9 mouse cellular contexts compared by ENCODE assay signal in the genomic region with DNA sequence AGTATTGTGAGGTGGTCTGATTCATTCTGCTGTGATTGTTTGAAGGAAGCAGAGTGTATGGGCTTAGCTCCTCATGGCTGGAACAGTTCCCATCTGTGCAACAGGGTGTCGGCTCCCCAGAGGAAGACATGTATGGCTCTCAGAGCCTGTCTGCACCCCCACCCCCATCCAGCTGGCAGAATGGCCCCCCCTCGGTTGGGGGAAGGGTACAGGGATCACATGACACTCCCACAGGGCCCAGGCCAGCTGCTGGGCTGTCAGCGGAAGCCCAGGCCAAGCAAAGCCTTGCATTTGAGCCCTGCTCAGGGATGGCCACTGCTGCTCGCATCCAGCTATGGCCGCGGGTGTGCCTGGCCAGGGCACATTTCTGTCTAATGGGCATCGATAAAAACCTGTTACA. TPM values are rescaled to one million over a fixed set of nuclear protein-coding genes. Genes with fewer than 3 reads are reported as not detected.
DNase-seq lines count a peak whose midpoint lies in the region; ATAC-seq and TF ChIP-seq lines count a peak whose summit lies in the region.
"Had no signal": no experiment of that assay in that cellular context is flagged by ENCODE, and none has a peak within 500 bp of the region (broad histone marks: within the 10 kb centered on the region; RNA-seq: fewer than 3 reads in every experiment).

No protein-coding gene starts in this region.

- peak overlapping the region; percentile 4 for H3K9ac ChIP-seq in hindbrain, embryonic 12.5 days
- H3K9ac ChIP-seq in midbrain, postnatal 0 days (replicated peaks; ENCODE audit: low read length, poor library complexity, severe bottlenecking) = peak overlapping the region; percentile 1; the same call in 1 of the 2 replicates
- peak overlapping the region; percentile 43 for H3K9ac ChIP-seq in stomach, postnatal 0 days (ENCODE audit: low read length)

- H3K4me3 ChIP-seq in hindbrain, embryonic 12.5 days = no peak overlapping the region
- no peak overlapping the region for H3K4me3 ChIP-seq in midbrain, postnatal 0 days (ENCODE audit: low read depth, low read length)
- no peak overlapping the region for H3K4me3 ChIP-seq in stomach, postnatal 0 days (ENCODE audit: low read depth, low read length)

- TF ChIP-seq EP300 in stomach, postnatal 0 days (optimal IDR thresholded peaks at IDR 0.05) = no peak

- H3K9me3 ChIP-seq in hindbrain, embryonic 12.5 days (replicated peaks) = no peaks in the 10 kb centered on the region
- no peaks in the 10 kb centered on the region for H3K9me3 ChIP-seq in midbrain, postnatal 0 days (ENCODE audit: low read length)
- H3K9me3 ChIP-seq in stomach, postnatal 0 days (ENCODE audit: control insufficient read depth, low read length) = no peaks in the 10 kb centered on the region

- intact Hi-C loops in left cerebral cortex, postnatal 36 days (cut with DNase I) = no loop called here

- ATAC-seq in hindbrain, embryonic 12.5 days (ENCODE audit: low FRiP score) = peak; percentile 74
- ATAC-seq in midbrain, postnatal 0 days (ENCODE audit: low FRiP score) = peak; percentile 53; the same call in 1 of the 2 replicates
- ATAC-seq in stomach, postnatal 0 days (ENCODE audit: low FRiP score, low TSS enrichment) = peak; percentile 24; the same call in 1 of the 2 replicates

- DNase-seq in layer of hippocampus, adult 11-12 months (ENCODE audit: low spot score) = peak; percentile 86
- DNase-seq in layer of hippocampus, adult 9-10 months (ENCODE audit: low spot score) = no peak
- peak; percentile 77 for DNase-seq in cerebellum, adult 9-11 months
- DNase-seq in gastrocnemius, adult 18-20 months (ENCODE audit: low spot score) = peak; percentile 86
- DNase-seq in left cerebral cortex, postnatal 36 days (ENCODE audit: low spot score in 2 of 2) = peak; percentile 64 to 67
- peak; percentile 81 for DNase-seq in midbrain, postnatal 0 days (ENCODE audit: low spot score)
- DNase-seq in stomach, postnatal 0 days (ENCODE audit: low spot score) = peak; percentile 63

- TF ChIP-seq CTCF in midbrain, postnatal 0 days (IDR thresholded peaks at IDR 0.05) = no peak
- TF ChIP-seq CTCF in stomach, postnatal 0 days (IDR thresholded peaks at IDR 0.05; ENCODE audit: low read depth) = no peak

- no peaks in the 10 kb centered on the region for H3K27me3 ChIP-seq in hindbrain, embryonic 12.5 days
- H3K27me3 ChIP-seq in midbrain, postnatal 0 days (ENCODE audit: insufficient read depth, low read length) = no peaks in the 10 kb centered on the region
- H3K27me3 ChIP-seq in stomach, postnatal 0 days (ENCODE audit: control insufficient read depth, insufficient read depth, low read length) = no peaks in the 10 kb centered on the region

- 0 out of 2 replicates have a peak overlapping the region, but pooled peaks have one; percentile 12 for H3K4me2 ChIP-seq in hindbrain, embryonic 12.5 days (replicated peaks)
- H3K4me2 ChIP-seq in midbrain, postnatal 0 days (ENCODE audit: low read depth, low read length, poor library complexity, severe bottlenecking) = no peak overlapping the region
- peak overlapping the region; percentile 5; the same call in 1 of the 2 replicates for H3K4me2 ChIP-seq in stomach, postnatal 0 days (replicated peaks; ENCODE audit: low read depth)

- peaks cover 34% of the 10 kb centered on the region for H3K36me3 ChIP-seq in hindbrain, embryonic 12.5 days
- peaks cover 25% of the 10 kb centered on the region for H3K36me3 ChIP-seq in midbrain, postnatal 0 days (ENCODE audit: insufficient read depth, low read length)
- H3K36me3 ChIP-seq in stomach, postnatal 0 days (ENCODE audit: control insufficient read depth, insufficient read depth, low read length) = peaks cover 11% of the 10 kb centered on the region

- H3K27ac ChIP-seq in hindbrain, embryonic 12.5 days = peak overlapping the region; percentile 85
- peak overlapping the region; percentile 55 for H3K27ac ChIP-seq in midbrain, postnatal 0 days (ENCODE audit: low read depth, low read length)
- H3K27ac ChIP-seq in stomach, postnatal 0 days (replicated peaks) = peak overlapping the region; percentile 69

- peaks cover 67% of the 10 kb centered on the region for H3K4me1 ChIP-seq in hindbrain, embryonic 12.5 days
- H3K4me1 ChIP-seq in midbrain, postnatal 0 days (ENCODE audit: insufficient read depth, low read length) = peaks cover 44% of the 10 kb centered on the region
- H3K4me1 ChIP-seq in stomach, postnatal 0 days (replicated peaks; ENCODE audit: control insufficient read depth, insufficient read depth) = peaks cover 19% of the 10 kb centered on the region

- 34% methylated on average over 7 of the region's 7 CpGs for WGBS in hindbrain, embryonic 12.5 days
- 24% methylated on average over 7 of the region's 7 CpGs for WGBS in midbrain, postnatal 0 days
- 40% methylated on average over 7 of the region's 7 CpGs for WGBS in stomach, postnatal 0 days

RNA-seq across cellular contexts. Expression of a gene that starts 24.0 kb away (rescaled TPM):
- total RNA-seq in gastrocnemius, adult 18-20 months (2021) = under 1 TPM in 1 of 2 experiments, not detected in 1; 0.16 TPM
- not detected in 2 replicates for polyA plus RNA-seq in hindbrain, embryonic 12.5 days (2016; fragmentation: Nextera tagmentation; extraction: Ambion mirVana)
- total RNA-seq in left cerebral cortex, postnatal 36 days (2021) = not detected
- total RNA-seq in midbrain, postnatal 0 days (2014; rRNA removed) = not detected in 2 replicates
- polyA plus RNA-seq in midbrain, postnatal 0 days (2015; fragmentation: Nextera tagmentation; extraction: Ambion mirVana) = not detected in 2 replicates
- polyA plus RNA-seq in stomach, postnatal 0 days (2015; fragmentation: Nextera tagmentation; extraction: Ambion mirVana) = 2.0 and 3.3 TPM in 2 replicates
- total RNA-seq: ES-E14 had no signal

RNA-seq across cellular contexts. Expression of a gene that starts 26.3 kb away (rescaled TPM):
- total RNA-seq in gastrocnemius, adult 18-20 months (2021) = 1 to 10 TPM; 6.1 to 8.9 TPM
- 96.7 and 108 TPM in 2 replicates for polyA plus RNA-seq in hindbrain, embryonic 12.5 days (2016; fragmentation: Nextera tagmentation; extraction: Ambion mirVana)
- 10 to 100 TPM; 82.7 to 82.8 TPM for total RNA-seq in left cerebral cortex, postnatal 36 days (2021)
- 212 and 292 TPM in 2 replicates for total RNA-seq in midbrain, postnatal 0 days (2014; rRNA removed)
- 82.1 and 84.6 TPM in 2 replicates for polyA plus RNA-seq in midbrain, postnatal 0 days (2015; fragmentation: Nextera tagmentation; extraction: Ambion mirVana)
- polyA plus RNA-seq in stomach, postnatal 0 days (2015; fragmentation: Nextera tagmentation; extraction: Ambion mirVana) = 23.9 and 26.8 TPM in 2 replicates

RNA-seq across cellular contexts. Expression of a gene that starts 33.3 kb away (rescaled TPM):
- under 1 TPM in 1 of 2 experiments, not detected in 1; 0.74 TPM for total RNA-seq in gastrocnemius, adult 18-20 months (2021)
- polyA plus RNA-seq in hindbrain, embryonic 12.5 days (2016; fragmentation: Nextera tagmentation; extraction: Ambion mirVana) = 1.8 and 2.8 TPM in 2 replicates
- total RNA-seq in left cerebral cortex, postnatal 36 days (2021) = 1 to 10 TPM; 1.7 TPM
- total RNA-seq in midbrain, postnatal 0 days (2014; rRNA removed) = not detected in 2 replicates
- polyA plus RNA-seq in midbrain, postnatal 0 days (2015; fragmentation: Nextera tagmentation; extraction: Ambion mirVana) = 3.6 and 4.0 TPM in 2 replicates
- 5.5 and 6.2 TPM in 2 replicates for polyA plus RNA-seq in stomach, postnatal 0 days (2015; fragmentation: Nextera tagmentation; extraction: Ambion mirVana)

RNA-seq across cellular contexts. Expression of a gene that starts 42.5 kb away (rescaled TPM):
- under 1 TPM; 0.81 to 0.89 TPM for total RNA-seq in gastrocnemius, adult 18-20 months (2021)
- 0.67 and 0.72 TPM in 2 replicates for polyA plus RNA-seq in hindbrain, embryonic 12.5 days (2016; fragmentation: Nextera tagmentation; extraction: Ambion mirVana)
- 1 to 10 TPM; 1.6 to 3.3 TPM for total RNA-seq in left cerebral cortex, postnatal 36 days (2021)
- 3.3 and 5.4 TPM in 2 replicates for total RNA-seq in midbrain, postnatal 0 days (2014; rRNA removed)
- 0.75 and 0.81 TPM in 2 replicates for polyA plus RNA-seq in midbrain, postnatal 0 days (2015; fragmentation: Nextera tagmentation; extraction: Ambion mirVana)
- 1.2 and 1.3 TPM in 2 replicates for polyA plus RNA-seq in stomach, postnatal 0 days (2015; fragmentation: Nextera tagmentation; extraction: Ambion mirVana)

RNA-seq across cellular contexts. Expression of a gene that starts 44.3 kb away (rescaled TPM):
- total RNA-seq in gastrocnemius, adult 18-20 months (2021) = 1 to 10 TPM; 7.2 to 8.9 TPM
- polyA plus RNA-seq in hindbrain, embryonic 12.5 days (2016; fragmentation: Nextera tagmentation; extraction: Ambion mirVana) = 50.0 and 50.5 TPM in 2 replicates
- total RNA-seq in left cerebral cortex, postnatal 36 days (2021) = 10 to 100 TPM; 17.9 to 18.6 TPM
- 23.3 and 26.7 TPM in 2 replicates for total RNA-seq in midbrain, postnatal 0 days (2014; rRNA removed)
- 29.3 and 33.5 TPM in 2 replicates for polyA plus RNA-seq in midbrain, postnatal 0 days (2015; fragmentation: Nextera tagmentation; extraction: Ambion mirVana)
- 13.1 and 14.0 TPM in 2 replicates for polyA plus RNA-seq in stomach, postnatal 0 days (2015; fragmentation: Nextera tagmentation; extraction: Ambion mirVana)

Comparison
In these comparisons a context has a peak if more than half of its experiments do, and no peak if none do; other contexts are left out.
1. ATAC-seq: peak in every context shown above with its lines; median percentile 74 in hindbrain, embryonic 12.5 days; 53 in midbrain, postnatal 0 days; 24 in stomach, postnatal 0 days.
2. RNA of a gene that starts 26.3 kb away (total RNA-seq): 212 to 292 TPM in midbrain, postnatal 0 days and 82.7 to 82.8 TPM in left cerebral cortex, postnatal 36 days; 6.1 to 8.9 TPM in gastrocnemius, adult 18-20 months; every median in the first group is over 4 times any median in the second.
3. Peak in every context shown above with its lines, with median percentiles within 50 percentile points of each other: H3K27ac ChIP-seq and H3K9ac ChIP-seq.